Mouse (Mus musculus) thymus, adult 2 months (tissue): ENCODE measurements around the gene Wnt4.

ENCODE experiments used
- CTCF ChIP-seq: fragments of 200-500 bp; IDR thresholded peaks from 2 replicates; pipeline ENCODE4 v1.5.1; 2012; ENCODE audit warnings: mild to moderate bottlenecking, control low read depth, low read length, moderate library complexity, borderline replicate concordance; ENCODE audit not compliant: control insufficient read depth, poor library complexity, insufficient read depth; ENCODE audit errors: extremely low read depth
- POLR2A ChIP-seq: fragments of 200-500 bp; IDR thresholded peaks from 2 replicates; pipeline ENCODE4 v1.6.1; 2012; ENCODE audit warnings: mild to moderate bottlenecking, low read length, control low read depth, moderate library complexity; ENCODE audit not compliant: control insufficient read depth, poor library complexity, insufficient read depth; ENCODE audit errors: extremely low read depth

- TF ChIP-seq CTCF, result no peak
- no peak for TF ChIP-seq POLR2A
These were observed 6.1 kb downstream of the Wnt4 start for GRCm38 (mm10) chr4:137283407-137283732.
